Mouse (Mus musculus) ES-CJ7 (cell line): ENCODE results near the gene Rer1.
"Not testable (repeated sequence)": the region's sequence is repeated elsewhere in the genome, so short reads cannot be mapped to it uniquely, and the experiment has no call there.

ENCODE experiments used
- DNase-seq: peaks from one replicate; pipeline ENCODE4 v3.0.0; 2011; ENCODE audit warnings: low read depth, low spot score

The Rer1 gene

GRCm38 (mm10) chr4:155116607-155117006 lies 30.4 kb upstream of the Rer1 start:
- DNase-seq = no peak

GRCm38 (mm10) chr4:155113766-155114410 lies 27.7 kb upstream of the Rer1 start:
- DNase-seq = peak; percentile 83

- DNase-seq = no peak
Measured at GRCm38 (mm10) chr4:155109471-155109870, 23.3 kb upstream of the Rer1 start.

- no peak for DNase-seq
Measured at GRCm38 (mm10) chr4:155107886-155108285, 21.7 kb upstream of the Rer1 start.

- DNase-seq = no peak
Measured at GRCm38 (mm10) chr4:155098572-155098971, 12.4 kb upstream of the Rer1 start.

GRCm38 (mm10) chr4:155097452-155097851 lies 11.3 kb upstream of the Rer1 start:
- DNase-seq = no peak

- no peak for DNase-seq
Measured at GRCm38 (mm10) chr4:155095967-155096366, 9.8 kb upstream of the Rer1 start.

- peak; percentile 90 for DNase-seq
Measured at GRCm38 (mm10) chr4:155095238-155095900, 9.2 kb upstream of the Rer1 start.

GRCm38 (mm10) chr4:155094565-155094964 lies 8.4 kb upstream of the Rer1 start:
- peak; percentile 79 for DNase-seq

GRCm38 (mm10) chr4:155093431-155094149 lies 7.4 kb upstream of the Rer1 start:
- DNase-seq = no peak

- DNase-seq = no peak
Measured at GRCm38 (mm10) chr4:155092718-155093430, 6.7 kb upstream of the Rer1 start.

- no peak for DNase-seq
Measured at GRCm38 (mm10) chr4:155090688-155091449, 4.7 kb upstream of the Rer1 start.

- no peak for DNase-seq
Measured at GRCm38 (mm10) chr4:155090147-155090546, 4.0 kb upstream of the Rer1 start.

GRCm38 (mm10) chr4:155089241-155089640 lies 3.1 kb upstream of the Rer1 start:
- DNase-seq = no peak

- DNase-seq = no peak
Measured at GRCm38 (mm10) chr4:155085206-155086107, 725 bp downstream of the Rer1 start.

- DNase-seq = no peak
Measured at GRCm38 (mm10) chr4:155084351-155084750, 1.8 kb downstream of the Rer1 start.

- DNase-seq = no peak
Measured at GRCm38 (mm10) chr4:155083553-155083952, 2.6 kb downstream of the Rer1 start.

GRCm38 (mm10) chr4:155079666-155080065 lies 6.5 kb downstream of the Rer1 start:
- no peak for DNase-seq

- not testable (repeated sequence) for DNase-seq
Measured at GRCm38 (mm10) chr4:155078808-155079207, 7.4 kb downstream of the Rer1 start.

- DNase-seq = no peak
Measured at GRCm38 (mm10) chr4:155076677-155077076, 9.5 kb downstream of the Rer1 start.
